Mouse (Mus musculus): ENCODE data around the gene Mfap1b. TPM values are rescaled to one million over a fixed set of nuclear protein-coding genes. Genes with fewer than 3 reads are reported as not detected.
"Not testable (repeated sequence)": the region's sequence is repeated elsewhere in the genome, so short reads cannot be mapped to it uniquely, and the experiment has no call there.

Gene Mfap1b
- polyA plus RNA-seq, 1 experiment: 29.0 TPM

GRCm38 (mm10) chr2:121509584-121509983 is 35.7 kb upstream of the Mfap1b start:
- TF ChIP-seq CTCF (IDR thresholded peaks at IDR 0.05; ENCODE audit: borderline replicate concordance, insufficient read depth, low read depth, low read length): no peak
- Histone ChIP-seq H3K4me1 (ENCODE audit: control insufficient read depth, insufficient read depth, low read length) (no peaks in the 10 kb centered on the region; the same call in 1 of the 2 replicates), H3K27me3 (ENCODE audit: control insufficient read depth, insufficient read depth, low read length) (no peaks in the 10 kb centered on the region), H3K27ac (ENCODE audit: insufficient read depth, low read length) (no peak overlapping the region), H3K4me3 (replicated peaks; ENCODE audit: insufficient read depth, low read depth, low read length) (peak overlapping the region; percentile 44)
- DNase-seq: peak; percentile 12 to 21
- WGBS: 29% methylated on average over 16 of the region's 16 CpGs

GRCm38 (mm10) chr2:121507951-121508330 is 34.1 kb upstream of the Mfap1b start:
- no peak overlapping the region for H3K27ac ChIP-seq (ENCODE audit: insufficient read depth, low read length)
- WGBS: 75% methylated on average over 2 of the region's 2 CpGs
- no peak for DNase-seq
- no peak overlapping the region for H3K4me3 ChIP-seq (replicated peaks; ENCODE audit: insufficient read depth, low read depth, low read length)
- H3K27me3 ChIP-seq (ENCODE audit: control insufficient read depth, insufficient read depth, low read length): no peaks in the 10 kb centered on the region
- TF ChIP-seq CTCF (IDR thresholded peaks at IDR 0.05; ENCODE audit: borderline replicate concordance, insufficient read depth, low read depth, low read length) (no peak), POLR2A (IDR thresholded peaks at IDR 0.05; ENCODE audit: borderline replicate concordance, insufficient read depth, low read length) (no peak)
- H3K4me1 ChIP-seq (ENCODE audit: control insufficient read depth, insufficient read depth, low read length): no peaks in the 10 kb centered on the region; the same call in 1 of the 2 replicates

DNA sequence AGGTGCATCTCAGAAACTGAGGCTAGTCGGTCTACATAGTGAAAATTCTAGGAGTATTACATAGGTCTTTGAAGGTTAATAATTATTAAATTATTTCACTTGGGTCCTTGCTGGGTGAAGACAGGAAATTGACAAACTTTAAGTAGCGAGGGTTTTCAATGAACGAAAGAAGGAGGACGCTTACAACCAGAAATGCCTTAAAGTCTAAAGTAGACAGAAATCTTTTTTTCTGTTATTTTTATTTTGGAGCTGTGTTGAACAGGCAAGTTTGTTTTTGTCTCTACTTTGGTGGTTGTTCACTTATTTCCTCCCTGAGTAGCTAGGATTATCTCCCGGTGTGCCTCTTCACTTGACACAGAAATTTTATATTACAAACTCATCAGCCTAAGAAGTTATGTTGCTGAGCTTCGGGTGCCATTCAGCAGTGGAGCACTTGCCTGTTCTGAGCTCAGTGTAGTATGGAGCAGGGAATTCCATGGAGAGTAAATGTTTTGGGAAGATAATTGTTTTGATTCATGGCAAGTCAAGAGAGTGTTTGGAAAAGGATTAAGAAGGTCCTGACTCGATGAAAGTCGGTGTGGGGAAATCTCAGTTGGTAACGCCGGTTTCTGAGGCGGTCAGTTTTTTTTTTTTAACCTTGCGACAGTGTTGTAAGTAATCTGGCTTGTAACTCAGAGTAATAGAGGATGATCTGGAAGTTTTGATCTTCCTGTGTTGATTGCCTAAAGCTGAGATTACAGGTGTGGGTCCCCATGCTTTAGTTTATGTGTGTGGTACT is 33.5 kb upstream of the Mfap1b start:
- TF ChIP-seq CTCF (IDR thresholded peaks at IDR 0.05; ENCODE audit: borderline replicate concordance, insufficient read depth, low read depth, low read length) (no peak), POLR2A (IDR thresholded peaks at IDR 0.05; ENCODE audit: borderline replicate concordance, insufficient read depth, low read length) (no peak)
- no peak for DNase-seq
- no peaks in the 10 kb centered on the region for H3K27me3 ChIP-seq (ENCODE audit: control insufficient read depth, insufficient read depth, low read length)
- no peak overlapping the region for H3K27ac ChIP-seq (ENCODE audit: insufficient read depth, low read length)
- WGBS: 5% methylated on average over 12 of the region's 12 CpGs
- no peaks in the 10 kb centered on the region; the same call in 1 of the 2 replicates for H3K4me1 ChIP-seq (ENCODE audit: control insufficient read depth, insufficient read depth, low read length)
- H3K4me3 ChIP-seq (replicated peaks; ENCODE audit: insufficient read depth, low read depth, low read length): peak overlapping the region; percentile 77

GRCm38 (mm10) chr2:121505942-121506882 is 32.3 kb upstream of the Mfap1b start, which contains the start of the genes Mfap1a and Wdr76:
Gene Mfap1a (minus strand): TSS chr2:121506665.
Gene Wdr76 (plus strand): TSS chr2:121506723.
- 4% methylated on average over 42 of the region's 42 CpGs for WGBS
- not testable (repeated sequence) for H3K4me1 ChIP-seq (ENCODE audit: control insufficient read depth, insufficient read depth, low read length); H3K27me3 ChIP-seq (ENCODE audit: control insufficient read depth, insufficient read depth, low read length); H3K27ac ChIP-seq (ENCODE audit: insufficient read depth, low read length)
- peak; percentile 85 for TF ChIP-seq POLR2A (IDR thresholded peaks at IDR 0.05; ENCODE audit: borderline replicate concordance, insufficient read depth, low read length)
- peak within 1 kb of the TSS; percentile 77 for H3K4me3 ChIP-seq (replicated peaks; ENCODE audit: insufficient read depth, low read depth, low read length)
- peak; percentile 85 to 87 for DNase-seq

GRCm38 (mm10) chr2:121501550-121501949 is 27.7 kb upstream of the Mfap1b start:
- H3K4me3 ChIP-seq (replicated peaks; ENCODE audit: insufficient read depth, low read depth, low read length); H3K4me1 ChIP-seq (ENCODE audit: control insufficient read depth, insufficient read depth, low read length); DNase-seq; H3K27me3 ChIP-seq (ENCODE audit: control insufficient read depth, insufficient read depth, low read length); H3K27ac ChIP-seq (ENCODE audit: insufficient read depth, low read length): not testable (repeated sequence)
- WGBS: 83% methylated on average over 3 of the region's 6 CpGs

- H3K4me1 ChIP-seq (ENCODE audit: control insufficient read depth, insufficient read depth, low read length); DNase-seq; H3K4me3 ChIP-seq (replicated peaks; ENCODE audit: insufficient read depth, low read depth, low read length); H3K27me3 ChIP-seq (ENCODE audit: control insufficient read depth, insufficient read depth, low read length); H3K27ac ChIP-seq (ENCODE audit: insufficient read depth, low read length): not testable (repeated sequence)
- WGBS: 80% methylated on average over 2 of the region's 2 CpGs
Observed at GRCm38 (mm10) chr2:121484403-121484802, 10.5 kb upstream of the Mfap1b start.

DNA sequence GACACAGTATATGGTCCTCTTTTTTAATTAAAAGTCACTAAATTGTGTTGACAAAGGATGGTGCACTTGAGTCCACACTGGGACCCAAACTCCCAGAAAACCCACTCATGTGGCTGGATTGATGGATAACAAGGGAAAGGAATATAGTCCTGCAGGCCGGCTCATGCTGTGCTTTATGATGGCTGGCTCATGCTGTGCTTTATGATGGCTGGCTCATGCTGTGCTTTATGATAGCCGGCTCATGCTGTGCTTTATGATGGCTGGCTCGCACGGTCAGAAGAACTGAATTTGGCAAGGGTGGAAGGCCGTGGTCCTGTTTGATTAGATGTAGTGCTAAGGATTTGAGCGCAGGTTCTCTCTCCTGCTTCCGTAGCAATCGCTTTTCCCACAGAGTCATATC is 9.7 kb upstream of the Mfap1b start:
- Histone ChIP-seq H3K27me3 (ENCODE audit: control insufficient read depth, insufficient read depth, low read length) (no peaks in the 10 kb centered on the region; the same call in 1 of the 2 replicates), H3K27ac (ENCODE audit: insufficient read depth, low read length) (no peak overlapping the region), H3K4me1 (ENCODE audit: control insufficient read depth, insufficient read depth, low read length) (no peaks in the 10 kb centered on the region), H3K4me3 (replicated peaks; ENCODE audit: insufficient read depth, low read depth, low read length) (no peak overlapping the region)
- WGBS: 12% methylated on average over 8 of the region's 8 CpGs
- no peak for DNase-seq
- no peak for TF ChIP-seq POLR2A (IDR thresholded peaks at IDR 0.05; ENCODE audit: borderline replicate concordance, insufficient read depth, low read length)
- TF ChIP-seq CTCF (IDR thresholded peaks at IDR 0.05; ENCODE audit: borderline replicate concordance, insufficient read depth, low read depth, low read length): no peak

GRCm38 (mm10) chr2:121480916-121481315 is 7.0 kb upstream of the Mfap1b start:
- H3K4me3 ChIP-seq (replicated peaks; ENCODE audit: insufficient read depth, low read depth, low read length); DNase-seq; H3K27me3 ChIP-seq (ENCODE audit: control insufficient read depth, insufficient read depth, low read length); H3K27ac ChIP-seq (ENCODE audit: insufficient read depth, low read length); H3K4me1 ChIP-seq (ENCODE audit: control insufficient read depth, insufficient read depth, low read length): not testable (repeated sequence)
- WGBS: 88% methylated on average over 13 of the region's 13 CpGs

All from cerebellum, adult 2 months (tissue).